Comparison of ENCODE assay signal across 15 mouse cellular contexts in the genomic region with DNA sequence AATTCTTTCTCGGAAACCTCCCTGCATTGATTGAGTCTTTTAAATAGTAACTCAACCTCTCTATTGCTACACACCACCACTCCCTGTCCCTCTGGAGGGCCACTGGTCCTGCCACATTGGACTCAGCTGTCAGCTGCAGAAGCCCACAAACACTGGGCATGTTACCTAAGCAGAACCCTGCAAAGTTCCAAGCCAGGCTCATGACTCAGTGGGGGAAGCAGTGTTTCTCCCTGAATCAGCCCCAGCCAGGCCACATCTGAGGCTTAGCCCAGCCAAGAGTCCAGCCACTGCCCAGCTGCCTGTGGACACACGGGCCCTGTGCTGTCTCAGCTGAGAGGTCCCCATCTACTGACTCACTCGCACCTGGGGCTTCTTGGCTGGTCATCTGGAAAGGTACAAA.
DNase-seq lines count a peak whose midpoint lies in the region; ATAC-seq and TF ChIP-seq lines count a peak whose summit lies in the region.
"Had no signal": no experiment of that assay in that cellular context is flagged by ENCODE, and none has a peak within 500 bp of the region (broad histone marks: within the 10 kb centered on the region; RNA-seq: fewer than 3 reads in every experiment).

No protein-coding gene starts in this region.

- peaks cover 4% of the 10 kb centered on the region for H3K4me1 ChIP-seq in kidney, adult 2 months (ENCODE audit: control insufficient read depth, insufficient read depth, low read length)
- peaks cover 15% of the 10 kb centered on the region for H3K4me1 ChIP-seq in limb, embryonic 10.5 days
- no peaks in the 10 kb centered on the region; the same call in 1 of the 2 replicates for H3K4me1 ChIP-seq in embryonic facial prominence, embryonic 10.5 days
- H3K4me1 ChIP-seq: midbrain, embryonic 15.5 days had no signal

- no peak overlapping the region for H3K27ac ChIP-seq in kidney, adult 2 months (ENCODE audit: insufficient read depth, low read depth, low read length)
- H3K27ac ChIP-seq in limb, embryonic 10.5 days: peak overlapping the region; percentile 28; the same call in 1 of the 2 replicates
- H3K27ac ChIP-seq in embryonic facial prominence, embryonic 10.5 days (replicated peaks): no peak overlapping the region
- H3K27ac ChIP-seq: kidney, postnatal 0 days; macrophage; midbrain, embryonic 15.5 days had no signal

- no peak overlapping the region for H3ac ChIP-seq in myocyte (ENCODE audit: control insufficient read depth, insufficient read length)

- H3K27me3 ChIP-seq in kidney, adult 2 months (replicated peaks; ENCODE audit: control insufficient read depth, insufficient read depth, low read length): no peaks in the 10 kb centered on the region
- H3K27me3 ChIP-seq in Patski: no peaks in the 10 kb centered on the region
- H3K27me3 ChIP-seq in limb, embryonic 10.5 days (ENCODE audit: low read depth, poor library complexity, severe bottlenecking): no peaks in the 10 kb centered on the region
- H3K27me3 ChIP-seq in myocyte (ENCODE audit: control insufficient read depth, insufficient read depth, insufficient read length): no peaks in the 10 kb centered on the region
- H3K27me3 ChIP-seq in embryonic facial prominence, embryonic 10.5 days (replicated peaks; ENCODE audit: low read depth, poor library complexity, severe bottlenecking): no peaks in the 10 kb centered on the region; the same call in 1 of the 2 replicates
- H3K27me3 ChIP-seq: CH12.LX; midbrain, embryonic 15.5 days had no signal

- no peaks in the 10 kb centered on the region for H3K9me3 ChIP-seq in limb, embryonic 10.5 days (replicated peaks)
- H3K9me3 ChIP-seq in embryonic facial prominence, embryonic 10.5 days: no peaks in the 10 kb centered on the region
- H3K9me3 ChIP-seq: midbrain, embryonic 15.5 days had no signal

- CTCF ChIA-PET in Patski (lab: Charles Lee): interaction anchor here (0.9 to 2.0 kb wide), 4 partner anchors 20 to 188 kb away, joined by 3 to 4 read pairs (median 4); no protein-coding TSS in a partner anchor

- TF ChIP-seq POLR2A in kidney, adult 2 months (IDR thresholded peaks at IDR 0.05; ENCODE audit: low read depth, low read length): no peak
- TF ChIP-seq POLR2A in myocyte (IDR thresholded peaks at IDR 0.05; ENCODE audit: insufficient read length, low read depth): no peak

- in situ Hi-C loops in Patski (cut with MboI; ENCODE audit: low pct_unique_long_range_greater_than_20kb): loop anchor here (10.0 kb wide), 1 partner anchor 233 kb away; the partner anchor contains the start of gene Fn1

- no peaks in the 10 kb centered on the region for H3K36me3 ChIP-seq in kidney, adult 2 months (ENCODE audit: control insufficient read depth, insufficient read depth, low read length)
- no peaks in the 10 kb centered on the region for H3K36me3 ChIP-seq in limb, embryonic 10.5 days
- no peaks in the 10 kb centered on the region for H3K36me3 ChIP-seq in myocyte (ENCODE audit: control insufficient read depth, insufficient read depth)
- H3K36me3 ChIP-seq in embryonic facial prominence, embryonic 10.5 days (replicated peaks): no peaks in the 10 kb centered on the region
- H3K36me3 ChIP-seq: midbrain, embryonic 15.5 days had no signal

- TF ChIP-seq CTCF in kidney, adult 2 months (conservative IDR thresholded peaks at IDR 0.05; ENCODE audit: insufficient read depth, insufficient read length, low read depth, low read length): no peak
- TF ChIP-seq CTCF in Patski (IDR thresholded peaks at IDR 0.05): no peak

- 61% methylated on average over 3 of the region's 3 CpGs for WGBS in kidney, adult 2 months
- 86% methylated on average over 3 of the region's 3 CpGs for WGBS in limb, embryonic 10.5 days
- WGBS in embryonic facial prominence, embryonic 10.5 days: 89% methylated on average over 3 of the region's 3 CpGs

- no peak overlapping the region for H3K4me3 ChIP-seq in kidney, adult 2 months (ENCODE audit: insufficient read depth, low read depth, low read length)
- H3K4me3 ChIP-seq in limb, embryonic 10.5 days: no peak overlapping the region
- H3K4me3 ChIP-seq in myocyte: no peak overlapping the region
- H3K4me3 ChIP-seq in embryonic facial prominence, embryonic 10.5 days: no peak overlapping the region
- H3K4me3 ChIP-seq: midbrain, embryonic 15.5 days had no signal

- peak; percentile 7 for DNase-seq in kidney, adult 2 months
- DNase-seq in kidney, postnatal 14 days: no peak
- peak; percentile 94 for DNase-seq in Patski (ENCODE audit: low read depth, low spot score)
- no peak for DNase-seq in limb, embryonic 10.5 days (ENCODE audit: low spot score)
- no peak for DNase-seq in embryonic facial prominence, embryonic 10.5 days (ENCODE audit: low spot score)
- no peak for DNase-seq in cerebellum, postnatal 14 days
- DNase-seq: cerebellum, adult 11 months; right cerebral cortex, postnatal 14 days; thymus, postnatal 25 days had no signal

- H3K4me2 ChIP-seq in myocyte (ENCODE audit: low read depth): peak overlapping the region; percentile 53
- H3K4me2 ChIP-seq: heart, embryonic 11.5 days; midbrain, embryonic 15.5 days had no signal

- POLR2A ChIA-PET in Patski (lab: Charles Lee): interaction anchor here (0.6 kb wide), 1 partner anchor 1619 kb away, joined by 5 read pairs; no protein-coding TSS in a partner anchor

- ATAC-seq in Patski: peak; percentile 90
- ATAC-seq: midbrain, embryonic 15.5 days had no signal

- H3K79me2 ChIP-seq in myocyte (ENCODE audit: control insufficient read depth, insufficient read depth): no peaks in the 10 kb centered on the region

TF ChIP-seq in myocyte, 11 proteins besides CTCF, POLR2A, EP300 and RAD21:
- TF ChIP-seq USF1 (IDR thresholded peaks at IDR 0.05; ENCODE audit: low read depth): no peak
- TF ChIP-seq MYOG (IDR thresholded peaks at IDR 0.05; ENCODE audit: control insufficient read depth in 1 of 3, insufficient read depth in 1 of 3, insufficient read length in 2 of 3, low read depth in 2 of 3): peak; percentile 80 to 93 (median 86)
- no peak for TF ChIP-seq POLR2AphosphoS2 (IDR thresholded peaks at IDR 0.05; ENCODE audit: insufficient read length, low read depth)
- TF ChIP-seq CEBPB (IDR thresholded peaks at IDR 0.05; ENCODE audit: insufficient read depth, poor library complexity, severe bottlenecking): peak; percentile 90
- no peak for TF ChIP-seq SRF (IDR thresholded peaks at IDR 0.05; ENCODE audit: control insufficient read depth, insufficient read length, low read depth)
- peak; percentile 85 for TF ChIP-seq TCF12 (IDR thresholded peaks at IDR 0.05; ENCODE audit: insufficient read depth, poor library complexity, severe bottlenecking)
- no peak for TF ChIP-seq E2F4 (IDR thresholded peaks at IDR 0.05; ENCODE audit: insufficient read depth)
- no peak for TF ChIP-seq REST (IDR thresholded peaks at IDR 0.05; ENCODE audit: insufficient read depth, insufficient read length)
- TF ChIP-seq TCF3 (IDR thresholded peaks at IDR 0.05; ENCODE audit: insufficient read length, low read depth): peak; percentile 77
- TF ChIP-seq MAX (IDR thresholded peaks at IDR 0.05; ENCODE audit: low read depth): no peak
- TF ChIP-seq MYOD1 (IDR thresholded peaks at IDR 0.05; ENCODE audit: control insufficient read depth in 1 of 3, insufficient read length in 2 of 3, low read depth in 2 of 3): peak in 2 of 3 experiments; percentile 75 to 82

Comparison
In these comparisons a context has a peak if more than half of its experiments do, and no peak if none do; other contexts are left out.
1. DNase-seq: peak in kidney, adult 2 months (single experiment) and Patski (single experiment); none in kidney, postnatal 14 days (single experiment), limb, embryonic 10.5 days (single experiment), embryonic facial prominence, embryonic 10.5 days (single experiment) and cerebellum, postnatal 14 days (0 of 2).